Mouse (Mus musculus) heart, adult 9 months (tissue): ENCODE measurements around the gene Lepr.

Experiments
- DNase-seq, 2 experiments: peaks; one replicate each; pipeline ENCODE4 v3.0.0; 2022; ENCODE audit warnings: low spot score in 2 of 2

The Lepr gene

GRCm38 (mm10) chr4:101717367-101718121 lies at the start of gene Lepr:
Lepr (plus strand) TSS chr4:101717404.
- DNase-seq: peak in 1 of 2 experiments; percentile 13

- no peak for DNase-seq
Measured at GRCm38 (mm10) chr4:101669161-101669560, 48.0 kb upstream of the Lepr start.

- no peak for DNase-seq
Measured at GRCm38 (mm10) chr4:101669811-101670210, 47.4 kb upstream of the Lepr start.

- no peak for DNase-seq
Measured at GRCm38 (mm10) chr4:101674790-101675189, 42.4 kb upstream of the Lepr start.

GRCm38 (mm10) chr4:101675726-101676125 lies 41.5 kb upstream of the Lepr start:
- peak; percentile 72 for DNase-seq

GRCm38 (mm10) chr4:101682620-101683019 lies 34.6 kb upstream of the Lepr start:
- DNase-seq: no peak

- peak; percentile 27 to 52 for DNase-seq
Measured at GRCm38 (mm10) chr4:101683086-101683485, 34.1 kb upstream of the Lepr start.

GRCm38 (mm10) chr4:101684821-101685220 lies 32.4 kb upstream of the Lepr start:
- DNase-seq: peak; percentile 30 to 36

- DNase-seq: no peak
Measured at GRCm38 (mm10) chr4:101686227-101686810, 30.9 kb upstream of the Lepr start.

GRCm38 (mm10) chr4:101689241-101689640 lies 28.0 kb upstream of the Lepr start:
- no peak for DNase-seq

GRCm38 (mm10) chr4:101689645-101690044 lies 27.6 kb upstream of the Lepr start:
- peak; percentile 37 to 65 for DNase-seq

GRCm38 (mm10) chr4:101692892-101693291 lies 24.3 kb upstream of the Lepr start:
- peak; percentile 40 to 56 for DNase-seq

GRCm38 (mm10) chr4:101694529-101694928 lies 22.7 kb upstream of the Lepr start:
- no peak for DNase-seq

GRCm38 (mm10) chr4:101697236-101697635 lies 20.0 kb upstream of the Lepr start:
- no peak for DNase-seq

- no peak for DNase-seq
Measured at GRCm38 (mm10) chr4:101699423-101699822, 17.8 kb upstream of the Lepr start.

GRCm38 (mm10) chr4:101700892-101701640 lies 16.1 kb upstream of the Lepr start:
- DNase-seq: no peak

GRCm38 (mm10) chr4:101705325-101705724 lies 11.9 kb upstream of the Lepr start:
- no peak for DNase-seq

GRCm38 (mm10) chr4:101707234-101707633 lies 10.0 kb upstream of the Lepr start:
- DNase-seq: no peak

- no peak for DNase-seq
Measured at GRCm38 (mm10) chr4:101707953-101708352, 9.3 kb upstream of the Lepr start.

- no peak for DNase-seq
Measured at GRCm38 (mm10) chr4:101710361-101710760, 6.8 kb upstream of the Lepr start.

GRCm38 (mm10) chr4:101711100-101711499 lies 6.1 kb upstream of the Lepr start:
- DNase-seq: no peak

- no peak for DNase-seq
Measured at GRCm38 (mm10) chr4:101712563-101712962, 4.6 kb upstream of the Lepr start.

GRCm38 (mm10) chr4:101715302-101715701 lies 1.9 kb upstream of the Lepr start:
- no peak for DNase-seq
